ENCODE assay signal across 8 mouse cellular contexts in the genomic region with DNA sequence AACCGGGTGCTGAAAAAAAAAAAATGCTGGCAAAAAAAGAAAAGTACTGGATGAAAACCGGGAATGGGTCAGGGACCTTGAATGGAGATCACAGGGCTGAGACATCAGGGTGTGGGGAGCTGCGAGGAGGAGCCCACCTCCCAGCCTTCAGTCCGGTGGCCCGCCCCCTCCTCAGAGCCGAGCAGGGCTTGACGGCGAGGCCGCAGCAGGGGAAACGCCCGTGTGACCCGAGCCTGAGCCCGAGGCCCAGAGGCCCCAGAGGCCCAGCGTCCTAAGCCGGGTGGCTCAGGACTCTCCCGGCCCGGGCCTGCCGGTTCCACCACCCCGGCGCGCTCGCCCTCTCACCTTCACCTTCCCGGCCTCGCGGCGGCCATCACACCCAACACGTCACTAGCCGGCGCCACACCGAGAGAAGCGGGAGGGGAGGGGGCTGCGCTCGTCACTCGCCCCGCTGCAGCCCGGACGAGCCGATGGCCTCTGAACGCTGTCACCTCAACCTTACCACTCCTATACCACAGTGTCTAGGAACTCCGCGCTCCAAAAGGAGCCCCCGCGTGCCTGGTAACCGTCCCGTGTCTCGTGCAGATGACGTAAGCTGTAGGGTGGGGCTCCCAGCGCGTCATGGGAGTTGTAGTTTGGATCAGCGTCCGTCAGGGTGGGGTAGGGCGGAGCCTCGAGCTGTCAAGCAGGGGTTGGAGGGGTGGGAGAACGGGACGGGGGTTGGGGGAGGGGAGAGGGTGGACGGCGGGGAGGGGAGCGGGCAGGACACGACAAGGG. TPM values are rescaled to one million over a fixed set of nuclear protein-coding genes. Genes with fewer than 3 reads are reported as not detected.
A peak's percentile ranks its signal among the peaks of the same experiment; 100 is the strongest.
DNase-seq lines count a peak whose midpoint lies in the region; ATAC-seq lines count a peak whose summit lies in the region.

A gene (minus strand): TSS at position 392 of the 777 bp plus-strand sequence.

- H3K36me3 ChIP-seq in heart, embryonic 10.5 days: peaks cover 36% of the 10 kb centered on the region
- H3K36me3 ChIP-seq in kidney, embryonic 15.5 days: peaks cover 31% of the 10 kb centered on the region

- H3K9ac ChIP-seq in kidney, embryonic 15.5 days: peak within 1 kb of the TSS; percentile 89

- peak within 1 kb of the TSS; percentile 78 for H3K4me2 ChIP-seq in kidney, embryonic 15.5 days

- peak; percentile 93 for DNase-seq in B cell, adult 2 months
- DNase-seq in brain, adult 2 months (ENCODE audit: low read depth, low spot score): peak; percentile 98
- DNase-seq in heart, embryonic 10.5 days (ENCODE audit: low spot score): peak; percentile 97
- DNase-seq in liver: peak; percentile 91
- peak; percentile 84 to 93 for DNase-seq in spleen, postnatal 4 days (ENCODE audit: low spot score in 2 of 2)

- peak; percentile 95 for ATAC-seq in erythroblast, adult 5-6 weeks (replicated peaks; ENCODE audit: low FRiP score, poor library complexity, severe bottlenecking)
- peak; percentile 94 for ATAC-seq in kidney, embryonic 15.5 days (replicated peaks; ENCODE audit: low FRiP score)
- peak; percentile 89 for ATAC-seq in monocyte, adult 5-6 weeks (replicated peaks; ENCODE audit: insufficient number of reproducible peaks, low FRiP score, low TSS enrichment, poor library complexity, severe bottlenecking)

- no peaks in the 10 kb centered on the region for H3K9me3 ChIP-seq in heart, embryonic 10.5 days
- no peaks in the 10 kb centered on the region for H3K9me3 ChIP-seq in kidney, embryonic 15.5 days (replicated peaks)

- H3K27me3 ChIP-seq in heart, embryonic 10.5 days (ENCODE audit: insufficient read depth, poor library complexity, severe bottlenecking): no peaks in the 10 kb centered on the region
- no peaks in the 10 kb centered on the region for H3K27me3 ChIP-seq in kidney, embryonic 15.5 days

- H3K4me1 ChIP-seq in heart, embryonic 10.5 days: peaks cover 27% of the 10 kb centered on the region
- H3K4me1 ChIP-seq in kidney, embryonic 15.5 days: peaks cover 13% of the 10 kb centered on the region

- WGBS in heart, embryonic 10.5 days: under 1% methylated on average over 57 of the region's 59 CpGs
- 1% methylated on average over 54 of the region's 59 CpGs for WGBS in kidney, embryonic 15.5 days

- H3K4me3 ChIP-seq in heart, embryonic 10.5 days: peak within 1 kb of the TSS; percentile 93
- peak within 1 kb of the TSS; percentile 97 for H3K4me3 ChIP-seq in kidney, embryonic 15.5 days (replicated peaks)

- peak within 1 kb of the TSS; percentile 100 for H3K27ac ChIP-seq in heart, embryonic 10.5 days
- H3K27ac ChIP-seq in kidney, embryonic 15.5 days: peak within 1 kb of the TSS; percentile 86

RNA-seq across cellular contexts. Expression of the gene that starts here (rescaled TPM):
- total RNA-seq in erythroblast, adult 5-6 weeks (2015; ENCODE audit: low replicate concordance): 5.2 and 5.6 TPM in 2 replicates
- total RNA-seq in erythroblast, adult 5-6 weeks (2017; ENCODE audit: low replicate concordance): 6.1 and 6.6 TPM in 2 replicates
- 65.7 and 126 TPM in 2 replicates for polyA plus RNA-seq in heart, embryonic 10.5 days (2016; fragmentation: Nextera tagmentation; extraction: Ambion mirVana)
- polyA plus RNA-seq in kidney, embryonic 15.5 days (2015; fragmentation: Nextera tagmentation; extraction: Ambion mirVana): 36.9 and 39.0 TPM in 2 replicates
- 12.1 to 32.5 TPM (median 24.6 TPM) in 3 replicates for total RNA-seq in monocyte, adult 5-6 weeks (2017)

Comparison
In these comparisons a context has a peak if more than half of its experiments do, and no peak if none do; other contexts are left out.
1. Peak in every context shown above with its lines: DNase-seq, ATAC-seq, H3K4me3 ChIP-seq and H3K27ac ChIP-seq.